Mouse (Mus musculus): Measurements from ENCODE around the gene Dip2b. TPM values are rescaled to one million over a fixed set of nuclear protein-coding genes. Genes with fewer than 3 reads are reported as not detected.

Gene Dip2b
- polyA plus RNA-seq, 1 experiment, result 21.4 TPM

GRCm38 (mm10) chr15:100177167-100177566 is 138.7 kb downstream of the Dip2b start:
- Histone ChIP-seq H3K4me1 (ENCODE audit: control insufficient read depth, insufficient read depth, low read length) (no peaks in the 10 kb centered on the region), H3K36me3 (ENCODE audit: control insufficient read depth, insufficient read depth, low read length, poor library complexity, severe bottlenecking) (no peaks in the 10 kb centered on the region)
- TF ChIP-seq EP300 (IDR thresholded peaks at IDR 0.05; ENCODE audit: insufficient read depth, low read depth, low read length), result no peak
- no peak for TF ChIP-seq CTCF (IDR thresholded peaks at IDR 0.05; ENCODE audit: low read depth, low read length)
- no peak for TF ChIP-seq POLR2A (IDR thresholded peaks at IDR 0.05; ENCODE audit: insufficient read depth, low read length)

GRCm38 (mm10) chr15:100177575-100177974 is 139.1 kb downstream of the Dip2b start:
- H3K4me1 ChIP-seq (ENCODE audit: control insufficient read depth, insufficient read depth, low read length), result no peaks in the 10 kb centered on the region
- H3K4me3 ChIP-seq (ENCODE audit: low read depth, low read length), result no peak overlapping the region
- no peak overlapping the region for H3K9ac ChIP-seq (ENCODE audit: low read depth, poor library complexity, severe bottlenecking)
- TF ChIP-seq CTCF (IDR thresholded peaks at IDR 0.05; ENCODE audit: low read depth, low read length), result no peak
- TF ChIP-seq POLR2A (IDR thresholded peaks at IDR 0.05; ENCODE audit: insufficient read depth, low read length), result no peak
- TF ChIP-seq EP300 (IDR thresholded peaks at IDR 0.05; ENCODE audit: insufficient read depth, low read depth, low read length), result no peak
- H3K27ac ChIP-seq (ENCODE audit: insufficient read depth, low read length), result no peak overlapping the region
- no peaks in the 10 kb centered on the region for H3K9me3 ChIP-seq (replicated peaks; ENCODE audit: control insufficient read depth, insufficient read depth, low read length, poor library complexity, severe bottlenecking)
- no peaks in the 10 kb centered on the region for H3K27me3 ChIP-seq (ENCODE audit: control insufficient read depth, insufficient read depth, low read length, poor library complexity, severe bottlenecking)
- no peaks in the 10 kb centered on the region for H3K36me3 ChIP-seq (ENCODE audit: control insufficient read depth, insufficient read depth, low read length, poor library complexity, severe bottlenecking)

More at GRCm38 (mm10) chr15:100177167-100177566, 138.7 kb downstream of the Dip2b start:
- Histone ChIP-seq H3K27me3 (ENCODE audit: control insufficient read depth, insufficient read depth, low read length, poor library complexity, severe bottlenecking) (no peaks in the 10 kb centered on the region), H3K4me3 (ENCODE audit: low read depth, low read length) (no peak overlapping the region), H3K27ac (ENCODE audit: insufficient read depth, low read length) (no peak overlapping the region), H3K9me3 (replicated peaks; ENCODE audit: control insufficient read depth, insufficient read depth, low read length, poor library complexity, severe bottlenecking) (no peaks in the 10 kb centered on the region), H3K9ac (ENCODE audit: low read depth, poor library complexity, severe bottlenecking) (no peak overlapping the region)

GRCm38 (mm10) chr15:100178487-100178886 is 140.0 kb downstream of the Dip2b start:
- no peak overlapping the region for H3K4me3 ChIP-seq (ENCODE audit: low read depth, low read length)
- no peaks in the 10 kb centered on the region for H3K36me3 ChIP-seq (ENCODE audit: control insufficient read depth, insufficient read depth, low read length, poor library complexity, severe bottlenecking)
- no peak for TF ChIP-seq CTCF (IDR thresholded peaks at IDR 0.05; ENCODE audit: low read depth, low read length)
- TF ChIP-seq POLR2A (IDR thresholded peaks at IDR 0.05; ENCODE audit: insufficient read depth, low read length), result no peak
- TF ChIP-seq EP300 (IDR thresholded peaks at IDR 0.05; ENCODE audit: insufficient read depth, low read depth, low read length), result no peak
- no peaks in the 10 kb centered on the region for H3K9me3 ChIP-seq (replicated peaks; ENCODE audit: control insufficient read depth, insufficient read depth, low read length, poor library complexity, severe bottlenecking)
- no peaks in the 10 kb centered on the region for H3K27me3 ChIP-seq (ENCODE audit: control insufficient read depth, insufficient read depth, low read length, poor library complexity, severe bottlenecking)
- H3K4me1 ChIP-seq (ENCODE audit: control insufficient read depth, insufficient read depth, low read length), result no peaks in the 10 kb centered on the region
- H3K27ac ChIP-seq (ENCODE audit: insufficient read depth, low read length), result no peak overlapping the region
- no peak overlapping the region for H3K9ac ChIP-seq (ENCODE audit: low read depth, poor library complexity, severe bottlenecking)

GRCm38 (mm10) chr15:100179685-100180084 is 141.2 kb downstream of the Dip2b start:
- Histone ChIP-seq H3K9ac (ENCODE audit: low read depth, poor library complexity, severe bottlenecking) (no peak overlapping the region), H3K9me3 (replicated peaks; ENCODE audit: control insufficient read depth, insufficient read depth, low read length, poor library complexity, severe bottlenecking) (no peaks in the 10 kb centered on the region), H3K27ac (ENCODE audit: insufficient read depth, low read length) (no peak overlapping the region), H3K27me3 (ENCODE audit: control insufficient read depth, insufficient read depth, low read length, poor library complexity, severe bottlenecking) (no peaks in the 10 kb centered on the region), H3K4me1 (ENCODE audit: control insufficient read depth, insufficient read depth, low read length) (no peaks in the 10 kb centered on the region), H3K36me3 (ENCODE audit: control insufficient read depth, insufficient read depth, low read length, poor library complexity, severe bottlenecking) (no peaks in the 10 kb centered on the region), H3K4me3 (ENCODE audit: low read depth, low read length) (no peak overlapping the region)
- TF ChIP-seq EP300 (IDR thresholded peaks at IDR 0.05; ENCODE audit: insufficient read depth, low read depth, low read length), result no peak
- no peak for TF ChIP-seq POLR2A (IDR thresholded peaks at IDR 0.05; ENCODE audit: insufficient read depth, low read length)
- TF ChIP-seq CTCF (IDR thresholded peaks at IDR 0.05; ENCODE audit: low read depth, low read length), result no peak

- Histone ChIP-seq H3K27me3 (ENCODE audit: control insufficient read depth, insufficient read depth, low read length, poor library complexity, severe bottlenecking) (no peaks in the 10 kb centered on the region), H3K4me1 (ENCODE audit: control insufficient read depth, insufficient read depth, low read length) (no peaks in the 10 kb centered on the region), H3K9ac (ENCODE audit: low read depth, poor library complexity, severe bottlenecking) (no peak overlapping the region), H3K27ac (ENCODE audit: insufficient read depth, low read length) (no peak overlapping the region), H3K36me3 (ENCODE audit: control insufficient read depth, insufficient read depth, low read length, poor library complexity, severe bottlenecking) (no peaks in the 10 kb centered on the region), H3K9me3 (replicated peaks; ENCODE audit: control insufficient read depth, insufficient read depth, low read length, poor library complexity, severe bottlenecking) (no peaks in the 10 kb centered on the region), H3K4me3 (ENCODE audit: low read depth, low read length) (no peak overlapping the region)
- no peak for TF ChIP-seq EP300 (IDR thresholded peaks at IDR 0.05; ENCODE audit: insufficient read depth, low read depth, low read length)
- TF ChIP-seq POLR2A (IDR thresholded peaks at IDR 0.05; ENCODE audit: insufficient read depth, low read length), result no peak
- TF ChIP-seq CTCF (IDR thresholded peaks at IDR 0.05; ENCODE audit: low read depth, low read length), result no peak
Measured at GRCm38 (mm10) chr15:100180221-100180620, 141.8 kb downstream of the Dip2b start.

GRCm38 (mm10) chr15:100181841-100182240 is 143.4 kb downstream of the Dip2b start:
- Histone ChIP-seq H3K27me3 (ENCODE audit: control insufficient read depth, insufficient read depth, low read length, poor library complexity, severe bottlenecking) (no peaks in the 10 kb centered on the region), H3K9me3 (replicated peaks; ENCODE audit: control insufficient read depth, insufficient read depth, low read length, poor library complexity, severe bottlenecking) (no peaks in the 10 kb centered on the region), H3K4me1 (ENCODE audit: control insufficient read depth, insufficient read depth, low read length) (no peaks in the 10 kb centered on the region), H3K4me3 (ENCODE audit: low read depth, low read length) (no peak overlapping the region), H3K9ac (ENCODE audit: low read depth, poor library complexity, severe bottlenecking) (no peak overlapping the region), H3K27ac (ENCODE audit: insufficient read depth, low read length) (no peak overlapping the region), H3K36me3 (ENCODE audit: control insufficient read depth, insufficient read depth, low read length, poor library complexity, severe bottlenecking) (no peaks in the 10 kb centered on the region)
- TF ChIP-seq CTCF (IDR thresholded peaks at IDR 0.05; ENCODE audit: low read depth, low read length), result no peak

All from ES-Bruce4 (cell line).